Mouse (Mus musculus): Measurements from ENCODE around the gene Nxph3. TPM values are rescaled to one million over a fixed set of nuclear protein-coding genes. Genes with fewer than 3 reads are reported as not detected.
"Not testable (repeated sequence)": the region's sequence is repeated elsewhere in the genome, so short reads cannot be mapped to it uniquely, and the experiment has no call there.

Nxph3 gene
- total RNA-seq, 2 experiments from 2014 or later, result 32.5 to 46.2 TPM

DNA sequence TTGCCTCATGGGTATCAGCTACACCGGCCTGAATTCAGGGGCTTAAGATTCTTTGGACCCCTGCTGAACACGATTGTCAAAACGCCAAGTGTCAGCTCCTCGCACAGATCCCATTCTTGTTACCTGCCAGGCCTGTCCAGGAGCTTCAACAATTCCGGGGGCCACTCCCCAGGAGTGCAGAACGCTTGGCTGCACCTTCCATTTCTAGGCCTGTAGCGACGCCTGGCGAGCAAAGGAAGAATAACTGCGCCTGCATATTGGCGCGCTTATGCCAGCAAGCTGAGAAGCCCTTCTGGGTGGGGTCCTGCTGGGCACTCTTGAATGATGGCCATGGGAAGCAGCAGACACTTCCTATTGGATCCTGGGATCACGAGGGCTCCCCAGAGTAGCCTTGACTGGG is 7.2 kb upstream of the Nxph3 start:
- intact Hi-C loops (cut with DNase I), result loop anchor here (1.0 to 10.0 kb wide), 5 partner anchors 124 to 404 kb away; partner anchors contain the start of genes Kat7 and Slc35b1
- peak; percentile 71 to 84 for DNase-seq (ENCODE audit: low spot score in 2 of 2)

DNA sequence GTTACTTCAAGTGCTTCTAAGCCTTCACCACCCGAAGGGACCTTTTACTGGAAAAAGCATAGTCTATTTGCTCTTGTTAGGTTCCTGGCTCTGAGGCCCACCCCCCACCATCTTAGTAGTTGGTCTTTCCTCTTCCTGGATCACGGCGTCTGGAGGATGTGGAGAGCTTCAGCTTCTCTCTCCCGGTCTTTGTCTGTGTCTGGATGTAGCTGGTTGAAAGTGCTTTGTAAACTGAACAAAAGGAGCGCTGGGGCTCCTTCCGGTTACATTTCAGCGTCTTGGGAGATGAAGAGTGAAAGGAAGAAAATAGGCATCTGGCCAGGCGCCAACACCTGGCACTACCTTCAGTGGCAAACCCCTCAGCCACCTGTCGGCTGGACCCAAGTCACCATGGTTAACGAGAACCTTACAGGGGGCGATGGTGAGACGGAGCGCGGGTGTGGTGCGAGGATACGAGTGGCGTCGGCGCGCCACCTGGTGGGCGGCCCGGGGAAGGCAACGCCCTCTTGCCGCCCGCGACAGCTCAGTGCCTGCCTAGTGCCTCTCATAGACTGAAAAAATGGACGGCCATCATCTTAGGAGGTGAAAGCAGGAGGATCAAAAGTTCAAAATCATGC is 6.2 kb upstream of the Nxph3 start:
- intact Hi-C loops (cut with DNase I), result loop anchor here (1.0 to 10.0 kb wide), 5 partner anchors 123 to 403 kb away; partner anchors contain the start of genes Kat7 and Slc35b1
- peak; percentile 91 to 93 for DNase-seq (ENCODE audit: low spot score in 2 of 2)

DNA sequence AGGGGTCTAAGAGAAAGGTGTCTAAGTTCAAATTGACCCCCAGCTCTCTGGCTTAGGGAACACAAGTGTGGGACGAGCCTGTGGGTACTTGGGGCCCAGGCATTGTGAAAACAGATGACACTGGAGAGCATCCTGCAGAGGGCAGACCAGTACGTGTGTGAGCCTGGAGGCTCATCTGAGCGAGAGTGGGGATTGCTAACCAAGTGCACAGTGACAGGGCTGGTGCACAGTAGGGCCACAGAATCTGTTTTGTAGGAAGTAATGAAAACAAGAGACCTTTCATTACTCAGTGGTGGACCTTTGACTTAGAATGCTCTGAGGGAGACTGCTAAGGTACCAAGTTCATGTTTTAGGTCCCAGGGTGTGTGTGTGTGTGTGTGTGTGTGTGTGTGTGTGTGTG is 5.6 kb upstream of the Nxph3 start:
- intact Hi-C loops (cut with DNase I), result loop anchor here (2.0 to 10.0 kb wide), 3 partner anchors 135 to 403 kb away; partner anchors contain the start of genes Kat7 and Slc35b1

DNA sequence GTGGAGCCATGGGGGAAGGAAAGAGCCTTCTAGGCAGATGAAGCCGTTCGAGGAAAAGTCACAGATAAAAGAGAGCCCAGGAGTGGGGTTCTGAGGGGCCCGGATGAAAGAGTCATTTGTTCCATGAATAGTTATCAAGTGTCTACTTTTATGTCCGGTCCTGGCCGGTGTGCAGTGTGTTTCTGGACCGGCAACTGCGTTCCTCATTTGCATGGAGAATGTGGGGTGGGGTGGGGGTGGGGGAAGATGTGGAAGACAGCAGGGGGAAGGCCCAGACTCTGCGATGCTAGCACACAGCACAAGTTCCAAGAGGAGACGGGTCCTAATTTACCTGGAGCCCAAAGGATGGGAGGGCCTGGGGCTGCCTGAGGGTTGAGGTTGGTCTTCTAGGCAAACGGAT is 4.9 kb upstream of the Nxph3 start:
- no peak for DNase-seq (ENCODE audit: low spot score in 2 of 2)
- intact Hi-C loops (cut with DNase I), result no loop called here

More for the DNA sequence above, 5.6 kb upstream of the Nxph3 start:
- DNase-seq (ENCODE audit: low spot score in 2 of 2), result no peak

DNA sequence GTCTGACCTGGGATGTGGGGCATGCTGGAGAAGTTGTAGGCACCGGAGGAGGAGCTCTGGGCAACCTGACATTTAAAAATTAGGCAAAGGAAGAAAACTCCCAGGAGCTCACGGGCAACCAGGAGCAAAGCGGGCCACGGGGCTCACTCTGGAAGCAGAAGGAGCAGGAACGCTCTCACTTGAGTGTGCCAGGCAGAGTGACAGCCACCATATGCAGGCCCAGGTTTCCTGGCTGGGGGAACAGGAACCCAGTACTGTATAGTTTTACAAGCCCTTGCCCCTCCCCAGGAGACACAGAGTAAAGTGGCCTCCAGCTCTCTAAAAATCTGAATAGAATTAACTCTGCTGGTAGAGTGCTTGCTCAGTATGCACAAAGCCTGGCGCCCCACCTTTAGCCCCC is 2.8 kb upstream of the Nxph3 start:
- intact Hi-C loops (cut with DNase I), result no loop called here
- DNase-seq (ENCODE audit: low spot score in 2 of 2), result no peak

DNA sequence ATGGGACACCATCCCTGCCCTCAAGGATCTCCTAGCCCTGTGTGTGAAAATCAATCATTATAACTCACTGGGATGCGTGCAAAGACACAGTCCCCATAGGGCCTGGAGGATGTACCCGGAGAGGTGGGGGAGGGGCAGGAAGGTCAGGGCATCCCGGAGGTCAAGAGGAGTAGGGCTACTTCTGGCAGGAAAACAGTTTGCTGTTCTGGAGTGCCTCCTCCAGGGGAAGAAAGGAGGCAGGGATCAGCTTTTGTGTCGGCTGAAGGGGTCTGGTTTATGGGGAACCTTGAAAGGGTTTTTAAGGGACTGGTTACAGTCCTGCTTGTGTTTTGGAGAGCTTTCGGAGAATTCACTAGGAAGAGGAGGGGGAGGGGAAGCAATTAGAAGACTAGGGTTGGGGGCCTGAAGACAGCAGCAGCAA is 2.1 kb upstream of the Nxph3 start:
- intact Hi-C loops (cut with DNase I), result no loop called here
- DNase-seq (ENCODE audit: low spot score in 2 of 2), result no peak

DNA sequence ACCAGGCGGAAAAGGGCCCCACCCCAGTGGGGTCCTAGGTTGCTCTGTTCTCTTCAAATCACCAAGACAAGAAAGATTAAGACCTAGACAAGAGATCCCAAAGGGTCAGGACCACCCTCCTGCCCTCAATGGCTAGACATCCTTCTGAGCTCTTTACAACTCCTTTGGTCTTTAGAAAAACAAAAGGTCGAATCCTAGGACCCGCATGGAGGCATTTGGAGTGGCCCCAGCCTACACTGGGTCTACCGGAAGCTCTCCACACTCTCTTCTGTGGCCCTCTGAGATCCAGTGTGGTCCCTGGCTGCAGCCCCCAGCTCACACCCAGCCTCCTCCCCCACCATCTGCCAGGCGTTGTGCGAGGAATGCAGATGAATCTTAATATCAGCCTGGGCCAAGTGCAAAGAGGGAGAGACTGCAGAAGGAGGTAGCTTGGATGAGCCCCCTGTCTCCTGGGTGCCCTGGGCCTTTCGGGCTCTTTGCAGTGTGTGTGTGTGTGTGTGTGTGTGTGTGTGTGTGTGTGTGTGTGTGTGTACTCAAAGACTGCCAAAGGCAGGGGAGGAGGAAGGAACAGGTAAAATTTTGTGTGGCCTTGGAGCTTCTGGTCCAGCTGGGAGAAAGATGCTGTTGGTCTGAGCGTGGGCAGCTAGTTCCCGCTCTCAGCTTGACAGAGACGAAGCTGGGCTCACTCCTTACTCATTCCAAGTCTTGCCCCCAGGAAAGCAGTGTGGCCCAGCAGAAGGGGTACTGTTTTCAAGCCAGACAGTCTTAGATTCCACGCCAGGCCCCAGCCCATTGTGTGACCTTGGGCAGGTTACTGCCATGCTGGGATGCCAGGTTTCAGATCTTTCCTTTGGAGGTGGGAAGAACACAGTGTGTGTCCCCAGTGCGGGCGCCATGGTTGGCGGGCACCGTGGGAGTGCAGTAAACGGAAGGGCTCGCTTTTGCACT is 1.3 kb upstream of the Nxph3 start:
- no peak for DNase-seq (ENCODE audit: low spot score in 2 of 2)
- intact Hi-C loops (cut with DNase I), result no loop called here

DNA sequence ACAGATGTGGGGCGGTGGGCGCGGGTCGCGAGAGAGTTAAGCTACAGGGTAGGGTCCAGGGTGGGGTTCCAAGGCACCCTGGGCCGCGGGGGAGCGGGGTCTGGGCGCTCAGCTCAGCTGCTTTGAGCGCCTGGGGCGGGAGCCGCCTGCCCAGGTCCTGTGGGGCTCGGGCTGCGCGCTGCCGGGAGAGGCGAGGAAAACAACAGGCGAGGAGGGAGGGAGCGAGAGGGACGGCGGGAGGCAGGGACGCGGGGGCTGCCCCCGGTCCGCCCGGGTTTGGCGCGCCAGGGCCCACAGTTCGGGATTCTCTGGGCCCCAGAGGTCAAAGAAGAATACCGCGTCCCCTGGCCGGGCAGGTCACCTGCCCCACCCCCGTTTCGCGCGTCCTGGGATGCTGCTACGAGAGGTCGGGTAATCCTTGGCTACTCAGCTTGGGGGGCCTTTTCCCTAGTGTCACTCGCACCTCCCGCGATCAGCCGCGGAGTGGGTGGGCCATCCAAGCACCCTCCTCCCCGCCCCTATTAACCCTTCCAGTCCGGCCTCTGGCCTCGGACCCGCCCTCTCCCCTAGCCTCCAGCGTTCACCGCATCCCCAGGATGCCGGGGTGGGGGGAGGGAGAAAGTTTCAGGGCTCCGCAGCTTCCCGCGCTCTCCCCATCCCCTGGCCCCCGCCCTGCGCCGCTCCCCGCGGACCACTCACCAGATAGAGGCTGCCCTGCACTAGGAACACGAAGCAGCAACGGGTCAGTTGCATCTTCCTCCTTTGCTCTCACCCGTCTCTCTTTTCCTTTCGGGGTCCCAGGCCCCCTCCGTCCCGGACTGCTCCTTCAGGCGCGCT is 691 bp downstream of the Nxph3 start:
- DNase-seq (ENCODE audit: low spot score in 2 of 2), result no peak
- intact Hi-C loops (cut with DNase I), result no loop called here

DNA sequence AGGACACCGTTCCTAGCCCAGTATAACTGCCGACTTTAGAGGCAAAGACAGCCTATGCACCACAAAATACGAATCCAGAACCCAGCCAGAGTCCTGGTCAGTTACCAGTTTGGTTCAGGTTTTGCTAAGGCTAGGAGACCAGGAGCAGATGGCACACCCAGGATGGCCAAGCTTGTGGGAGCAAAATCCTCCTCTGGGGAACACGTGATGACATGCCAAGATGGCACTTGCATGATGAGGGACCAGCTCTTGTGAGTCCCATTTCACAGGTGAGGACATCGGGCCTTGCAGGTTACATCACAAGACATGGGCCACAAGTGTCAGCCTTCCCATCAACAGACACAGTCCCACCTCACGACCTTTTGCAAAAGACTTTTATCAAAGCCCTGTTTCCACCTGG is 2.0 kb downstream of the Nxph3 start:
- intact Hi-C loops (cut with DNase I), result no loop called here

DNA sequence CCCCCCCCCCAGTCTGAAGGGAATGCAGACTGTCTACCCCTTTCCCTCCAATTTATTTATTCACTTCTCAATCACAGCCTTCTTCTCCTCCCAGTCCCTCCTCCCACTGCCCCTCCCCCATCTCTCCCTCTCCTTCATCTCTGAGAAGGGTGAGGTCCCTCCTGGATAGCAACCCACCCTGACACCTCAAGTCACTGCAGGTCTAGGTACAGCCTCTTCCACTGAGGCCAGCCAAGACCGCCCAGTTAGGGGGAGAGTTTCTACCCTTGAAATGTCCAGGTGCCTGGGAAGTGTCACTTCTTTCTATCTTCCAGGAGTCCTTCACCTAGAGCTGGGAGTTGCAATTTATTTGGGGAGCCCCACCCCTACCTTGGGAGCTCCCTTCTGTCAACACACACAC is 2.5 kb downstream of the Nxph3 start:
- no peak for DNase-seq (ENCODE audit: low spot score in 2 of 2)
- intact Hi-C loops (cut with DNase I), result no loop called here

More for the DNA sequence above, 2.0 kb downstream of the Nxph3 start:
- no peak for DNase-seq (ENCODE audit: low spot score in 2 of 2)

DNA sequence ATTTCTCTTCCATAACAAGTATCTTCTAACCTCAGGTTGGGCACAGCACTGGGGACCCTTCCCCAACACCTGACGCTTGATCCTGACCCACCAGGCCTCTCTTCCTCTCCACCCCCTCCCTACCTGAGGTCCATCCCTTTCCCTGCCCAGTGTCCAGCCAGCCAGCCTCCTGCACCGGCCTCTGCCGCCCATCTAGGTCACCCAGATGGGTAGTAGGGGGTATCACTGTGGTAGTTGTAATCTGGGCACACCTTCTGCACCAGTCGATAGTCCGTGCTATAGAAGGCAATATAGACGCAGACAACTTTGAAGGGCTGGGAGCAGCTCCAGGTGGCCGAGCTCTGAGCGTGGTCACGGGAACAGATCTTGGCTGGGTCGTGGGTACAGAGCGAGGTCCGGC is 3.7 kb downstream of the Nxph3 start:
- intact Hi-C loops (cut with DNase I), result no loop called here
- DNase-seq (ENCODE audit: low spot score in 2 of 2), result no peak

DNA sequence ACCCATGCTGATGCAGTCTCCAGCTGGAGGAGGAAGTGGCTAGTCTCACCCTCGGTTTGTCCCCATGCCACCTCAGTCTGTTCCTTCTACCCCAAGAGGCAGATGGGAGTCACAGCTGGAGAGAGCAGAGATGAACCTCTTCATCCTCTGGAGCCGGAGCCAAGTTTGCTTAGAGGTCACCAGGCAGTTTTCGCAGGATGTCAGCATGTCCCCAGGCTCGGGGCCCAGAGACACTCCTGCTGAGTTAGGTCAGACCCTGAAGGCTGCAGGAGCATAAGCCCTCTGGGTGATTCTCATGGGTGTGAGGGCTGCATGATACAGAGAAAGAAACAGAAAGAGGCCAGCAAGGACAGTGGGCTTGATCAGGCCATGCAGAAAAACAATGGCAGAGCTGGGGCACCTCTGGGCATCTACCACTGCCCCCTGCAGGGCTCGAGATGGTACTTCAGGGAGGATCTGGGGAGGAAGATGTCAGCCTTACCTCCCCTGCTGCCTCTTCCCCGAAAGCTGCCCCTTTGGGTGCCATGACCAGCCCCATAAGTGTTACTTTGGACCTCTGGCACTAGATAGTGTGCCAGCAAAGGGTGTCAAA is 5.1 kb downstream of the Nxph3 start:
- no peak for DNase-seq (ENCODE audit: low spot score in 2 of 2)
- intact Hi-C loops (cut with DNase I), result no loop called here

DNA sequence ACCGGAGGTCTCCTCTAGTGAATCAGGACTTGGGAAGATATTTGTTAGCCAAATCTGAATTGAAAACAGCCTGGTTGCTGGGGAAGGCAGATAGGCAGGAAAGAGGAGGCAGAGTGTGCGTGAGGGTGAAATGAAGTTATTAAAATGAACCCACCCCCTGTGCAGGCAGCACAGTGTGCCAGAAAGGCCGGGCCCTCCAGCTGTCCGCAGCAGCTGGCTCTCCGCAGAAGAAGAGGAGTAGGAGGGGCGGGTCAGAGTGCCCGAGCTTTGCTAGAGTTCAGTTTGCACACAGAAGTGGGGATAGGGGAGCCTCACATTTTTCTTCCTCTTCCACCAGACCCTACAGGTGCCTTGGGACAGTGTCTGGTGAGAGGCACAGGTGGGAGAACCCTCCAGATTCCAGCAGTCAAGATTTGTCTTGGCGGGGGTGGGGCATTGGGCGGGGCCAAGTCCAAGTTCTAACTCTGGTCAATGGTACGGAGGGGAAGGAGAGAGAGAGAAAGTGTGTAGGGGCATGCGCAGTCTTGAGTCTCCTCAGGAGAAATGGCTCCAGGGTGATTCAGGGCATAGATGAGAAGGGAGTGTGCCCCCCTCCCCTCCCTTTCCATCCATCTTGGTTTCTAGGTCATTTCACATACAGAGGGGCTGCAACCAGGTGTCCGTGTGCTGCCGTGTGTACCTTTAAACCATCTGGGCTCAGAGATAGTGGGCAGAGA is 6.0 kb downstream of the Nxph3 start:
- no peak for DNase-seq (ENCODE audit: low spot score in 2 of 2)
- intact Hi-C loops (cut with DNase I), result no loop called here

DNA sequence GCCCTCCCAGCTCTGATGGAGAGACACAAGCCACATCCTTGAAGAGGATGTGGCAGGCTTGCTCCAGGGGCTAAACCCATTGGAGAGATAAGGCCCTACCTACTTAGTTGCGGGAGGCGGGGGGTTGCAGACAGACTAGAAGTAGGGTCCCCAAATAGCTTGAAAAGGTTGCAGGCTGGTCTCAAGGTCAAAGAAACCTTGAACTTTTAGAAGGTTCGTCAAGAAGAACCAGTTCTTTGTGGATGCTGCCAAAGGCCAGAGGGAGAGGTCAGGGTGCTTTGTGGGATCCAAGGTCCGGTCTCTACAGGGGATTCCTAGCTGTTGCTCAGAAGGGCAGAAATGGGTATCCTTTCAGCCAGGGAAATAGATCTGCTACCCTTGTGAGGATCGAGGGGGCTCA is 6.6 kb downstream of the Nxph3 start:
- DNase-seq (ENCODE audit: low spot score in 2 of 2), result no peak
- intact Hi-C loops (cut with DNase I), result no loop called here

DNA sequence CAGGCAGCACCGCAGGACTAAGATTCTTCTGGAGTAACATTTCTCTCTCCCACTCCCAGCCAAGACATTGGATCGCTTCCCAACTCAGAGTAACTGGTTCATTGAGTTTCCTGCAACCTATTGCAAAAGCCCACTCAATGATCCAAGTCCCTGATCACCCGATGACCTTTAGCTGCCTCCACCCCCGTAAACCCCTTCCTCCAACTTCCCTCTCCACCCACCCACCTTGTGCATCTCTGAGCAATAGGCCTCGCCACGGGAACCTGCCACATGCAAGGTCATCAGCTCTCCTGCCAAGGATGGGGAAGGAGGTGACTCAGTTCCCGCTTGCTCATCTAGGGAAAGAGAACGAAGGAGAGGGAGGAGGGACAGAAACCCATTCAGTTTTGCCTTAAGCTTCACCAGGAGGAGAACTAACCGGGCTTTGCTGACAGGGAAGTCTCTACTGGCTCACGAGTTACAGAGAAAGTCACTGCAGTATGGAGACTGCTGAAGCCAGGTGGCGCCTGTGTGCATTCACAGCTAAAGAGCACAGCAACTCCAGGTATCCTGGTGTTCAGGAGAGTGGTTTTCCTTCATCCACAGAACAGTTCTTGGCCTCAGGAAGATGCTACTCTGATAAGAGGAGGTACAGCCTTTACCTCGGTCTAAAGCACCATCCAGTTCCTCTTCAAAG is 7.2 kb downstream of the Nxph3 start:
- intact Hi-C loops (cut with DNase I), result no loop called here
- peak in 1 of 2 experiments; percentile 45 for DNase-seq (ENCODE audit: low spot score in 2 of 2)

DNA sequence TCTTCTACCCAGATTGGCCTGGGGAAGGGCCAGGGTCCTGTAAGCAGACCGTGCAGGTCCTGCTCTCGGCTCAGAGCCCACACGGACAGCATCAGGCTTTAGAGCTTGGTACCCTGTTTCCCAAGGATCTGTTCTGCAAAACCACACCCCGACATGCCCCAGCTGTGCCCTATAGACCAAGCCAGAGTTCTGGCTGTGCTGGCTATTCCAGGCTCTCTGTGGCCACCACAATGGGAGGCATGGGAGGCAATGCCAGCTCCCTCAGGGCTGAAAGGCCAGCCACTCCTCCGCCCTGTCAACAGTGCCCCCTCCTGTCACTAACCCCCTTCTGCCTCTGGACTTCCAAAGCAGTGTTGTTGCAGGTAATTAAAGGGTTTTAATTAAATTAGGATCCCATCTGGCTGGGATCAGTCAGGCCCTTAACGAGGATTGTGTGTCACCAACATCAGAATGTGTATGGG is 10.1 kb downstream of the Nxph3 start:
- intact Hi-C loops (cut with DNase I), result no loop called here

DNA sequence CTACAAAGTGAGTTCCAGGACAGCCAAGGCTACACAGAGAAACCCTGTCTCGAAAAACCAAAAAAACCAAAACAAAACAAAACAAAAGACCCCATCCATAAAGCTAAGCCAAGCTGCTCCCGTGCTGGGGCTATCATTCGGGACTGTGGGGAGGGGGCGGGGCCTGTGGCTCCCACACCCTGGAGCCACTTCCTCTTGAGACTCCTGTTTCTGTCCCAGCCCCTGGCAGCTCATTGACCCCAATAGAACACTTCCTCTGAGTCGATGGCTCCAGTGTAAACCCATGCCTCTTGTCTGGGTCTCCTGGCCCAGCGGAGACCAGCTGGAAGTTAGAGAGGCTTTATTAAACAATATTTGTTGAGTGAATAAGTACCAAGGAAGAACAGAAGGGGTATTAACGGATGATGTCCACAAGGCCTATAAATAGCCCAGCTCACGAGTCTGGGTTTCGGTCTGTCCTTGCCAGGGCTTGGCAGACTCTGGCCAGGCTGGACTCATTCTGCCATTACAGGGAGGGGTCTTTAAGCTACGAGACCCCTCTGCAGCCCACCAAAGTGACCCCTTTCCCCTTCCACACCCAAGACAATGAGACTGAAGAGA is 10.7 kb downstream of the Nxph3 start:
- intact Hi-C loops (cut with DNase I), result no loop called here
- no peak for DNase-seq (ENCODE audit: low spot score in 2 of 2)

More for the DNA sequence above, 10.1 kb downstream of the Nxph3 start:
- no peak for DNase-seq (ENCODE audit: low spot score in 2 of 2)

DNA sequence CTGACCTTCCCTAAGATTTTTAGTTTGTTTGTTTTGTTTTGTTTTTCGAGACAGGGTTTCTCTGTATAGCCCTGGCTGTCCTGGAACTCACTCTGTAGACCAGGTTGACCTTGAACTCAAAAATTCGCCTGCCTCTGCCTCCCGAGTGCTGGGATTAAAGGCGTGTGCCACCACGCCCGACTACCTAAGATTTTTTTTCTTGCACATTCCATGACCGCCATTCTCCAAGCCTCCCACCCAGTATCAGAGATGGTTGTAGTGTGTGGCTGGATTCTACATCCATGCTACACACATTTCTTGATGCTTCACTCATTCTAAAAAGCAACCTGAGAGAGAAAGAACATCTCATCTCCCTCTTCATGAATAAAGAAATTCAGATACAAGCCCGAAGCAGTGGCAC is 12.5 kb downstream of the Nxph3 start:
- intact Hi-C loops (cut with DNase I); DNase-seq (ENCODE audit: low spot score in 2 of 2): not testable (repeated sequence)

Measured in left cerebral cortex, postnatal 14 days (tissue).